Mouse (Mus musculus) G1E (cell line): ENCODE results near the gene Agpat3. TPM values are rescaled to one million over a fixed set of nuclear protein-coding genes. Genes with fewer than 3 reads are reported as not detected.

ENCODE experiments used
- ATAC-seq: 2 replicates; pipeline ENCODE4 v1.8.0; 2016; ENCODE audit warnings: mild to moderate bottlenecking; ENCODE audit not compliant: insufficient number of reproducible peaks, poor library complexity, low FRiP score, severe bottlenecking; ENCODE audit errors: extremely low read depth
- DNase-seq: peaks from one replicate; pipeline ENCODE4 v3.0.0; 2012; ENCODE audit warnings: low spot score
- H3K27me3 ChIP-seq: 2 replicates; pipeline ENCODE4 v1.6.1; 2012; ENCODE audit warnings: mild to moderate bottlenecking, low read length, inconsistent platforms; ENCODE audit not compliant: insufficient read depth
- H3K36me3 ChIP-seq: replicated peaks from 2 replicates; pipeline ENCODE3; 2012; ENCODE audit warnings: mild to moderate bottlenecking, inconsistent platforms
- H3K4me1 ChIP-seq: 2 replicates; pipeline ENCODE4 v1.6.1; 2012; ENCODE audit warnings: low read depth, low read length, inconsistent platforms, mixed read lengths; ENCODE audit not compliant: insufficient read depth
- H3K4me3 ChIP-seq: 2 replicates; pipeline ENCODE4 v1.5.1; 2012; ENCODE audit warnings: low read depth, mild to moderate bottlenecking, inconsistent platforms, low read length, moderate library complexity, mixed read lengths
- H3K9me3 ChIP-seq: replicated peaks from 2 replicates; pipeline ENCODE4 v1.6.1; 2012; ENCODE audit warnings: inconsistent platforms
- CTCF ChIP-seq: IDR thresholded peaks from 2 replicates; pipeline ENCODE4 v1.5.1; 2012; ENCODE audit warnings: low read depth, low read length, inconsistent platforms, mixed read lengths
- GATA1 ChIP-seq: IDR thresholded peaks from 2 replicates; pipeline ENCODE4 v1.6.1; 2012; ENCODE audit warnings: borderline replicate concordance, low read length, inconsistent platforms, mixed read lengths
- GATA2 ChIP-seq: IDR thresholded peaks from 2 replicates; pipeline ENCODE4 v1.6.1; 2012; ENCODE audit warnings: low read depth, low read length, inconsistent platforms, borderline replicate concordance
- POLR2AphosphoS5 ChIP-seq: IDR thresholded peaks from 2 replicates; pipeline ENCODE4 v1.6.1; 2012; ENCODE audit warnings: low read depth, low read length, inconsistent platforms; ENCODE audit not compliant: insufficient replicate concordance
- TAL1 ChIP-seq: conservative IDR thresholded peaks from 2 replicates; pipeline ENCODE4 v1.6.1; 2012; ENCODE audit warnings: low read depth, low read length, inconsistent platforms, mixed read lengths
- polyA plus RNA-seq: library from polyadenylated mRNA; stranded (reverse); fragments of >175 nt; gene quantifications from 2 replicates; pipeline ENCODE4 v1.2.3, GENCODE M21; 2012
- total RNA-seq, 2 experiments: library from RNA; stranded (forward) in 1 of 2; stranded (reverse) in 1 of 2; fragments of 200-1000 nt in 1 of 2; fragments of >200 nt in 1 of 2; fragmentation: Nextera tagmentation in 1 of 2; gene quantifications; 2 replicates each; pipeline ENCODE4 v1.2.3; 2014 to 2017

The Agpat3 gene
- total and polyA plus RNA-seq, 3 experiments = 2.3 to 2.9 (median 2.3) TPM

DNA sequence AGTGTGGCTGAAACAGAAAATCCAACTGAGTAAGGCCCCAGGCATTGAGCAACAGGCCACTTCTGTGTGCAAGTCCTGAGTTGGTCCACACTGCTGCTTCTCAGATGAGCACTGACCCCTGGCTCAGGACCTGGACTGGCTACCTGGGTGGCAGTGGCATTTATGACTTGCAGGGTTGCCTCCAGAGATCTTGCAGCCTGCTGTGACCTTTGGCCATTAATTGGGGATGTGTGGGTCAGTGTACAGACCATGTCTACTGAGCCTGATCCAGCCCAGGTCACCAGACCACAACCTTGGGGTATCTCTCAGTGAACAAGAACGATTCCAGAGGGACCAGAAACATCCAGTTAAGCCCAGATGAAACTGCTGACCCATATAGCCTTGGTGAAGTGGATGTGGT lies 58.7 kb downstream of the Agpat3 start:
- TF ChIP-seq GATA1 (no peak), POLR2AphosphoS5 (no peak), CTCF (no peak), TAL1 (no peak), GATA2 (no peak)
- no peak for ATAC-seq
- H3K4me1 ChIP-seq = peaks cover 4% of the 10 kb centered on the region; the same call in 1 of the 2 replicates

DNA sequence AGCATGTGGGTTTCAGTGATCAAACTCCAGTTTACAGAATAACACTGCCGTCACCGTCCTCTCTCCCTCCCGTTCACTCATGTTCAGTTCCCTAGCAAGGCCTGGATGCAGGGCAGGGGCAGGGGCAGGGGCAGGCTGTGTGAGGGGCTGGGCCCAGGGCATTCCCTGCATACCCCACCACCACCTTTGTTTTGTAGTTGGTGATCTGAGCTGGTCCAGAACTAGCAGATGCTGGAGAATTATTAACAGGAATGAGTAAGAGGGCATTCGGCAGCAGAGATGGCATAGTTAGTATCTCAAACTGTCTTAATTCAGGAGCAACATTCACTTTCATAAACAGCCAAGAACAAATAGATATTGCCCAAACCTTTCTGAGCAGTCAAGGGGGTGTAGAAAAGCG lies 59.9 kb downstream of the Agpat3 start:
- TF ChIP-seq GATA1 (no peak), POLR2AphosphoS5 (no peak), GATA2 (no peak), TAL1 (no peak), CTCF (no peak)
- ATAC-seq = no peak
- no peak for DNase-seq
- H3K9me3 ChIP-seq = no peaks in the 10 kb centered on the region
- H3K4me1 ChIP-seq = peaks cover 4% of the 10 kb centered on the region; the same call in 1 of the 2 replicates
- peaks cover 34% of the 10 kb centered on the region; the same call in 1 of the 2 replicates for H3K27me3 ChIP-seq
- no peaks in the 10 kb centered on the region for H3K36me3 ChIP-seq
- no peak overlapping the region for H3K4me3 ChIP-seq

More for the DNA sequence above, 58.7 kb downstream of the Agpat3 start:
- Histone ChIP-seq H3K4me3 (no peak overlapping the region), H3K36me3 (no peaks in the 10 kb centered on the region), H3K9me3 (no peaks in the 10 kb centered on the region), H3K27me3 (peaks cover 35% of the 10 kb centered on the region; the same call in 1 of the 2 replicates)
- no peak for DNase-seq

DNA sequence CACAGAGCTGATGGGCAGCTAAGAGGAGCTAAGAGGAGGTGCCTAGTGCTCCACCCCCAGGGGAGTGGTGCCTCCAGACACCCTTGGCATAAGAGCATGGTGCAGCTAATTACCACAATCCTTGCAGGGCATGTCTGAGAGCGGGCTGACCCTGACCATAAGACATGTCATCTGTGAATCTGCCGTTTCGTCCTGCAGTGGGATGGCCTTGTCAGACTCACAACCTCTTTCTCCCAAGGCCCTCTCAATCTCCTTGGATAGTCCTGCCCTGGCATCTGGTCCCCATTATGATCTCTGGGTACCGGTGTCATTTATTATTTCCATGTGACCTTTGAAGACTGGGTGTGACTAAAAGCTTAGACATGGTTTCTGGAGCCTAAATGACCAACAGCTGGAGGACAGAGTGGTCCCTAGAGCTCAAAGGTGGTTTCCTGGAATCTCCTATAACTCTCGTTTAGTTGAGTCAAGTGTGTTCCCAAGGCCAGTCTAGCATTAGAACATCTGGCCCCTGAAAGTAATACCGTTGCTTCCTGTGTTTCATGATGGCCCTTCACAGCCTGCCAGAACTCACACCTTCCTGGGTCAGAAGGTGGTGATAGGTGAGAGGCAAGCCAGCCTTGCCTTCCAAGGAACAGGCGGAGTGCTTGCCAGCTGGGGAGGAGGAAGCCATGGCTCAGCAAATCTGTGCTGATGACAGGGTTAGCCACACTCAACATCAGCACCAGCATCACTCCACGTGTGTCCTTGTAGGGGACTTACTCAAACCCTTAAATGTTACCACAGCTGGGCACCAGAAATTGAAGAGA lies 61.4 kb downstream of the Agpat3 start:
- Histone ChIP-seq H3K36me3 (peaks cover 3% of the 10 kb centered on the region), H3K4me1 (peaks cover 4% of the 10 kb centered on the region; the same call in 1 of the 2 replicates), H3K4me3 (no peak overlapping the region), H3K27me3 (peaks cover 34% of the 10 kb centered on the region; the same call in 1 of the 2 replicates), H3K9me3 (no peaks in the 10 kb centered on the region)
- TF ChIP-seq CTCF (no peak), TAL1 (no peak), GATA1 (no peak), GATA2 (no peak), POLR2AphosphoS5 (no peak)
- ATAC-seq (no peak), DNase-seq (no peak)

DNA sequence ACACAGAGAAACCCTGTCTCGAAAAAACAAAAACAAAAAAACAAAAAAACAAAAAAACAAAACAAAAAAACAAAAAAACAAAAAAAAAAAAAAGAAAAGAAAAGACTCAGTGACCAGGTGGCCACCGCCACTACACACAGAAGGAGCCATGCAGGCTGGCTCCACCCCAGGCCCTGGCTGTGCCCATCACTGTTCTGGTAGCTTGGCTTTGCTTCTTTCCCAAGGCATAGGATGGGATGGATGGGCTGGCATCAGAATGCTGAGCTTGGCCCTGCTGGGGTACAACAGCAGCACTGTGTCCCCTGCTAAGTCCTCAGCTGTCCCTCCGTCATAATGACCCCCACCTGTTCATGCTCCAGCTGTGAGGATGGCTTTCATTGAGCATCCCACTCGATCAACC lies 63.4 kb downstream of the Agpat3 start:
- Histone ChIP-seq H3K9me3 (no peaks in the 10 kb centered on the region), H3K36me3 (peaks cover 3% of the 10 kb centered on the region), H3K4me3 (no peak overlapping the region), H3K4me1 (no peaks in the 10 kb centered on the region), H3K27me3 (peaks cover 42% of the 10 kb centered on the region; the same call in 1 of the 2 replicates)
- TF ChIP-seq TAL1 = no peak
- ATAC-seq = no peak
- DNase-seq = no peak

DNA sequence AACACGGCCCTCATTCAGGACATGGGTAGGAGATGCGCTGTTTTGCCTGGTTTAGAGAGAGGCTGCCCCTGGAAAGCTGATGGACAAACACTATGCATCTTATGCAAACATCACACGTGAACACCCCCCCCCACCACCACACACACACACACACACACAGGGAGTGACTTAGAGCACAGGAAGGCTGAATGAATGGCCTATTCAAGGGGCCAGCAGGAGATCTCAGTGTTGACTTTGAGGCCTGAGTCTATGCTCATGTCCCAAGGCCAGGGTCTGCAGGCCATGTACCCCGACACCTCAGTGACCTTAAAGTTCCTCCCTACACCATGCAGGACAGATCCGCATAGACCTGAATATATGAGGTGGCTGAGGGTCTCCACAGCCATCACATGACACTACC lies 64.2 kb downstream of the Agpat3 start:
- Histone ChIP-seq H3K4me3 (no peak overlapping the region), H3K9me3 (no peaks in the 10 kb centered on the region), H3K36me3 (peaks cover 3% of the 10 kb centered on the region), H3K4me1 (no peaks in the 10 kb centered on the region), H3K27me3 (peaks cover 44% of the 10 kb centered on the region; the same call in 1 of the 2 replicates)
- ATAC-seq (no peak), DNase-seq (no peak)
- TF ChIP-seq POLR2AphosphoS5 (no peak), CTCF (no peak), TAL1 (no peak), GATA1 (no peak), GATA2 (no peak)

DNA sequence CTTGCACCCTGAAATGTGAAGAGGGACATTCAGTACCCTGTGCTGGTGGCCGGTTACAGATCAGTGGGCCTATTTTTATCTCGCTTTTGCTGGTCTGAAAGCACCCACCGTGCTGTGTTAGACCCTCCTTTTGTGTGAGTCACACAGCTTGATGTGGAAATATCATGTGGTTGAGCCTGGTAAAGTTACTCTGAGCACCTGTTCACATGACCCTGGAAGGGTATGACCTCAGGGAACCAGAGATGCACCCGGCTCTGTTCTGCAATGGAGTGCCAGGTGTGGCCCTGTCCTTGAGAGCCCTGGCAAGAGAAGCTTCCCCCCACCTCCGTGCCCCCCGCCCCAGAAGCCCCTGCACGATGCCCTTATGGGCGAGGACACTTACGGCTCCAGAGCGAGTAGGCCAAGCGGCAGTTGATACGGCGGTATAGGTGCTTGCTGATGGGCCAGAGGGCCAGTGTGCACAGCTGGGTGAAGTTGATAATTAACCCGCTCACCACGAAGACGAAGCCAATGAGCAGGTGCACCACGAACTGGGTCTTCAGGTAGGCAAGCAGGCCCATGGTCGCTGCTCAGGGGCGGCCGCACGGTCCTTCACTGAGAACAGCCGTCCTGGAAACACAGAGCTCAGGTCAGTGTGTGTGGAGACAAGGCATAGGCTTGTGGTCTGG lies 64.7 kb downstream of the Agpat3 start:
- no peaks in the 10 kb centered on the region for H3K4me1 ChIP-seq
- TF ChIP-seq POLR2AphosphoS5 (no peak), TAL1 (no peak), GATA2 (no peak), CTCF (no peak), GATA1 (no peak)
- peaks cover 3% of the 10 kb centered on the region for H3K36me3 ChIP-seq
- no peak for DNase-seq
- H3K4me3 ChIP-seq = no peak overlapping the region
- peaks cover 44% of the 10 kb centered on the region; the same call in 1 of the 2 replicates for H3K27me3 ChIP-seq
- no peaks in the 10 kb centered on the region for H3K9me3 ChIP-seq
- no peak for ATAC-seq

DNA sequence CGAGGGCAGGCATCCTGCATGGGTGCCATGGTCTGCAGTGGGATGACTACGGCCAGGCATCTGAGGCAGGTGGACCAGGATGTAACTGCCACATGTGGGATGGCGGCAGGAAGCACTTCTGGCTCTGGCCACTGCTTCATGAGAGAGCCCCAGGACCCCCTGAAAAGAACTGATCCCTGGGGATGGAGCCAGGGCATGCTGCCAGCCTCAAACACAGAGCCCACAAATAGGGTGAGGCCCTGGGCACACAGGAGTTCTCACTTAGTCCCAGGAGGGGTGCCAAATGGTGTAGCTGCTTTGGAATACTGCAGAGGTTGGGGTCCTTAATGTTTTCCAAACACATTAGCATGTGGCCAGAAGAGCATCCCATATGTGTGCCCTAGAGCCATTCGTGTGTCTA lies 66.3 kb downstream of the Agpat3 start:
- no peak for DNase-seq
- H3K9me3 ChIP-seq = no peaks in the 10 kb centered on the region
- no peaks in the 10 kb centered on the region for H3K4me1 ChIP-seq
- peaks cover 53% of the 10 kb centered on the region; the same call in 1 of the 2 replicates for H3K27me3 ChIP-seq
- ATAC-seq = no peak
- TF ChIP-seq GATA2 = no peak
- TF ChIP-seq CTCF = no peak
- no peak for TF ChIP-seq TAL1
- TF ChIP-seq GATA1 = no peak
- TF ChIP-seq POLR2AphosphoS5 = no peak
- no peak overlapping the region for H3K4me3 ChIP-seq
- peaks cover 3% of the 10 kb centered on the region for H3K36me3 ChIP-seq
